Mouse (Mus musculus) erythroblast, embryonic 14.5 days (primary cell): ENCODE data around the gene Gm28079. TPM values are rescaled to one million over a fixed set of nuclear protein-coding genes. Genes with fewer than 3 reads are reported as not detected.
"Not testable (repeated sequence)": the region's sequence is repeated elsewhere in the genome, so short reads cannot be mapped to it uniquely, and the experiment has no call there.

ENCODE experiments used
- H3K27me3 ChIP-seq: 2 replicates; pipeline ENCODE4 v1.6.1; 2012; ENCODE audit warnings: inconsistent platforms; ENCODE audit not compliant: control insufficient read depth
- H3K36me3 ChIP-seq: 2 replicates; pipeline ENCODE4 v1.6.1; 2012; ENCODE audit warnings: mild to moderate bottlenecking, inconsistent platforms; ENCODE audit not compliant: control insufficient read depth
- H3K4me1 ChIP-seq: 2 replicates; pipeline ENCODE4 v1.6.1; 2012; ENCODE audit warnings: inconsistent platforms; ENCODE audit not compliant: control insufficient read depth
- H3K4me3 ChIP-seq: replicated peaks from 2 replicates; pipeline ENCODE3; 2012; ENCODE audit warnings: moderate library complexity, mild to moderate bottlenecking, inconsistent platforms
- H3K9me3 ChIP-seq: 2 replicates; pipeline ENCODE4 v1.6.1; 2012; ENCODE audit warnings: low read length, inconsistent platforms, mixed read lengths; ENCODE audit not compliant: control insufficient read depth
- polyA plus RNA-seq: library from polyadenylated mRNA; stranded (reverse); fragments of >175 nt; gene quantifications from 2 replicates; pipeline ENCODE4 v1.2.3, GENCODE M21; 2012

Gene Gm28079
- polyA plus RNA-seq = not detected in 2 replicates

- H3K36me3 ChIP-seq, H3K9me3 ChIP-seq, H3K4me1 ChIP-seq, H3K4me3 ChIP-seq, H3K27me3 ChIP-seq: not testable (repeated sequence)
Measured at GRCm38 (mm10) chrY:70014799-70015198, at the start of gene Gm28079. Gene Gm28079 (minus strand): TSS chrY:70014899.
